Mouse (Mus musculus): Measurements from ENCODE around the gene Trim27. TPM values are rescaled to one million over a fixed set of nuclear protein-coding genes. Genes with fewer than 3 reads are reported as not detected.

Trim27 gene
- polyA plus RNA-seq, 2 experiments = 101 to 123 TPM

- Histone ChIP-seq H3K4me3 (replicated peaks; ENCODE audit: low read length) (peak overlapping the region; percentile 49), H3K27ac (replicated peaks; ENCODE audit: low read depth, low read length) (no peak overlapping the region), H3K9ac (ENCODE audit: low read depth, low read length, severe bottlenecking) (peak overlapping the region; percentile 38; the same call in 1 of the 2 replicates), H3K4me2 (replicated peaks; ENCODE audit: low read depth, low read length, severe bottlenecking) (peak overlapping the region; percentile 62), H3K9me3 (ENCODE audit: control insufficient read depth, low read length) (no peaks in the 10 kb centered on the region), H3K4me1 (ENCODE audit: control insufficient read depth, insufficient read depth, low read length) (no peaks in the 10 kb centered on the region), H3K36me3 (ENCODE audit: control insufficient read depth, insufficient read depth, low read length) (no peaks in the 10 kb centered on the region), H3K27me3 (ENCODE audit: control insufficient read depth, insufficient read depth, low read length) (no peaks in the 10 kb centered on the region)
- DNase-seq (ENCODE audit: low spot score) (peak; percentile 81), ATAC-seq (ENCODE audit: low FRiP score, low read depth) (peak; percentile 90)
- under 1% methylated on average over 43 of the region's 43 CpGs for WGBS
- no peak for TF ChIP-seq POLR2A (IDR thresholded peaks at IDR 0.05; ENCODE audit: borderline replicate concordance, extremely low read depth, insufficient read depth, insufficient read length)
These were observed 54.8 kb downstream of the Trim27 start for GRCm38 (mm10) chr13:21233732-21234705.

GRCm38 (mm10) chr13:21236714-21237113 lies 57.5 kb downstream of the Trim27 start:
- ATAC-seq (ENCODE audit: low FRiP score, low read depth) (no peak), DNase-seq (ENCODE audit: low spot score) (no peak)
- H3K27me3 ChIP-seq (ENCODE audit: control insufficient read depth, insufficient read depth, low read length) = no peaks in the 10 kb centered on the region
- 53% methylated on average over 2 of the region's 2 CpGs for WGBS
- H3K9ac ChIP-seq (ENCODE audit: low read depth, low read length, severe bottlenecking) = no peak overlapping the region
- no peak overlapping the region for H3K27ac ChIP-seq (replicated peaks; ENCODE audit: low read depth, low read length)
- H3K4me2 ChIP-seq (replicated peaks; ENCODE audit: low read depth, low read length, severe bottlenecking) = no peak overlapping the region
- H3K9me3 ChIP-seq (ENCODE audit: control insufficient read depth, low read length) = no peaks in the 10 kb centered on the region
- no peaks in the 10 kb centered on the region for H3K4me1 ChIP-seq (ENCODE audit: control insufficient read depth, insufficient read depth, low read length)
- no peak overlapping the region for H3K4me3 ChIP-seq (replicated peaks; ENCODE audit: low read length)
- no peaks in the 10 kb centered on the region for H3K36me3 ChIP-seq (ENCODE audit: control insufficient read depth, insufficient read depth, low read length)
- no peak for TF ChIP-seq POLR2A (IDR thresholded peaks at IDR 0.05; ENCODE audit: borderline replicate concordance, extremely low read depth, insufficient read depth, insufficient read length)

GRCm38 (mm10) chr13:21237161-21237560 lies 57.9 kb downstream of the Trim27 start:
- Histone ChIP-seq H3K27me3 (ENCODE audit: control insufficient read depth, insufficient read depth, low read length) (no peaks in the 10 kb centered on the region), H3K4me1 (ENCODE audit: control insufficient read depth, insufficient read depth, low read length) (no peaks in the 10 kb centered on the region), H3K27ac (replicated peaks; ENCODE audit: low read depth, low read length) (no peak overlapping the region), H3K36me3 (ENCODE audit: control insufficient read depth, insufficient read depth, low read length) (no peaks in the 10 kb centered on the region), H3K9me3 (ENCODE audit: control insufficient read depth, low read length) (no peaks in the 10 kb centered on the region), H3K4me3 (replicated peaks; ENCODE audit: low read length) (no peak overlapping the region), H3K9ac (ENCODE audit: low read depth, low read length, severe bottlenecking) (no peak overlapping the region), H3K4me2 (replicated peaks; ENCODE audit: low read depth, low read length, severe bottlenecking) (no peak overlapping the region)
- 27% methylated on average over 6 of the region's 6 CpGs for WGBS
- TF ChIP-seq POLR2A (IDR thresholded peaks at IDR 0.05; ENCODE audit: borderline replicate concordance, extremely low read depth, insufficient read depth, insufficient read length) = no peak
- DNase-seq (ENCODE audit: low spot score) (no peak), ATAC-seq (ENCODE audit: low FRiP score, low read depth) (no peak)

GRCm38 (mm10) chr13:21240788-21241187 lies 61.5 kb downstream of the Trim27 start:
- peaks cover 4% of the 10 kb centered on the region; the same call in 1 of the 2 replicates for H3K4me1 ChIP-seq (ENCODE audit: control insufficient read depth, insufficient read depth, low read length)
- WGBS = 16% methylated on average over 7 of the region's 7 CpGs
- DNase-seq (ENCODE audit: low spot score) (no peak), ATAC-seq (ENCODE audit: low FRiP score, low read depth) (no peak)
- H3K4me3 ChIP-seq (replicated peaks; ENCODE audit: low read length) = no peak overlapping the region
- no peak overlapping the region for H3K27ac ChIP-seq (replicated peaks; ENCODE audit: low read depth, low read length)
- H3K9ac ChIP-seq (ENCODE audit: low read depth, low read length, severe bottlenecking) = no peak overlapping the region
- H3K9me3 ChIP-seq (ENCODE audit: control insufficient read depth, low read length) = no peaks in the 10 kb centered on the region
- no peaks in the 10 kb centered on the region for H3K36me3 ChIP-seq (ENCODE audit: control insufficient read depth, insufficient read depth, low read length)
- peaks cover 24% of the 10 kb centered on the region for H3K27me3 ChIP-seq (ENCODE audit: control insufficient read depth, insufficient read depth, low read length)
- no peak for TF ChIP-seq POLR2A (IDR thresholded peaks at IDR 0.05; ENCODE audit: borderline replicate concordance, extremely low read depth, insufficient read depth, insufficient read length)
- H3K4me2 ChIP-seq (replicated peaks; ENCODE audit: low read depth, low read length, severe bottlenecking) = no peak overlapping the region

GRCm38 (mm10) chr13:21242408-21243125 lies 63.3 kb downstream of the Trim27 start:
- Histone ChIP-seq H3K4me3 (replicated peaks; ENCODE audit: low read length) (peak overlapping the region; percentile 26), H3K9ac (ENCODE audit: low read depth, low read length, severe bottlenecking) (no peak overlapping the region), H3K4me2 (replicated peaks; ENCODE audit: low read depth, low read length, severe bottlenecking) (peak overlapping the region; percentile 44), H3K9me3 (ENCODE audit: control insufficient read depth, low read length) (no peaks in the 10 kb centered on the region), H3K27me3 (ENCODE audit: control insufficient read depth, insufficient read depth, low read length) (peaks cover 24% of the 10 kb centered on the region), H3K36me3 (ENCODE audit: control insufficient read depth, insufficient read depth, low read length) (no peaks in the 10 kb centered on the region), H3K4me1 (ENCODE audit: control insufficient read depth, insufficient read depth, low read length) (peaks cover 4% of the 10 kb centered on the region; the same call in 1 of the 2 replicates), H3K27ac (replicated peaks; ENCODE audit: low read depth, low read length) (no peak overlapping the region)
- WGBS = 4% methylated on average over 16 of the region's 16 CpGs
- no peak for DNase-seq (ENCODE audit: low spot score)
- ATAC-seq (ENCODE audit: low FRiP score, low read depth) = no peak
- no peak for TF ChIP-seq POLR2A (IDR thresholded peaks at IDR 0.05; ENCODE audit: borderline replicate concordance, extremely low read depth, insufficient read depth, insufficient read length)

All from limb, embryonic 14.5 days (tissue).